Mouse (Mus musculus): ENCODE data around the gene Olfr1333. TPM values are rescaled to one million over a fixed set of nuclear protein-coding genes. Genes with fewer than 3 reads are reported as not detected.
"Not testable (repeated sequence)": the region's sequence is repeated elsewhere in the genome, so short reads cannot be mapped to it uniquely, and the experiment has no call there.

The Olfr1333 gene
- not detected for polyA plus RNA-seq (2017; shearing (Covaris generic))

- ATAC-seq = no peak
Measured at GRCm38 (mm10) chr4:118836179-118836578, at the start of gene Olfr1333. Gene Olfr1333, minus strand, starts transcription at chr4:118836279.

DNA sequence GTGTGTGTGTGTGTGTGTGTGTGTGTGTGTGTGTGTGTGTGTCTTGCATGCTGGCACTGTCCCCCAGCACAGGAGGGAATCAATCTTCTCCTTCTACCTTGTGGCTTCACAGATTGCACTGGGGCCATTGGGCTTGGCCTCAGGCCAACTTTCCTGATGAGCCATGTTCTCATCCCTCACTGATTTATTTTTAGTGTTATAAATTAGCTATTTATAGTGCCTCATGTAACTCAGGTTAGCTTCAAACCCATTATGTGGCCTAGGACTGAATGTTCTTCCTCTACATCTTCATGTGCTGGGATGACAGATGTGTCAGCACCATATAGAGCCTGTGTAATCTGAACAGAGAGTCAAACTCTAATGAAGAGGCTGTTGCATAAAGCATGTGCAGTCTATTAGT, 31.5 kb upstream of the Olfr1333 start:
- no peak for ATAC-seq

GRCm38 (mm10) chr4:118864349-118864748, 28.3 kb upstream of the Olfr1333 start, which contains the start of gene Olfr1331:
Gene Olfr1331, plus strand, starts transcription at chr4:118864649.
- no peak for ATAC-seq

DNA sequence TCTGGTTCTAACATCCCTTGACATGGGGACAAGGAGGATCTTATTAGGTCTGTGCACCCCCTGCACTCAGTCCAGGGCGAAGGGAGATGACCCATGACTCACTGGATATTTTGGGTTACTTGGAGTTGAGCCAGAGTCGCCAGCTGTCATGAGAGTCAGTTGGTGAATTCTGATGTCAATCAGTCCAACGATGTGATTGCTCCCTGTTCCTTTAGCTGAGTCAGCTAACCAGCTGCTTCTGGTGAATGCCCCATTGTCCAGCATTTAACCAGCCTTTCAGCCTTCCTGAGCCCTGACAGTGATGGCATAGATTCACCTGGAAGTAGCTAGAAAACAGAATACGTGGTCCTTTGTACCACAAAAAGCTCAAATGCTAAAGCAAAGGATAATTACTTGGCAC, 26.6 kb upstream of the Olfr1333 start:
- no peak for ATAC-seq

DNA sequence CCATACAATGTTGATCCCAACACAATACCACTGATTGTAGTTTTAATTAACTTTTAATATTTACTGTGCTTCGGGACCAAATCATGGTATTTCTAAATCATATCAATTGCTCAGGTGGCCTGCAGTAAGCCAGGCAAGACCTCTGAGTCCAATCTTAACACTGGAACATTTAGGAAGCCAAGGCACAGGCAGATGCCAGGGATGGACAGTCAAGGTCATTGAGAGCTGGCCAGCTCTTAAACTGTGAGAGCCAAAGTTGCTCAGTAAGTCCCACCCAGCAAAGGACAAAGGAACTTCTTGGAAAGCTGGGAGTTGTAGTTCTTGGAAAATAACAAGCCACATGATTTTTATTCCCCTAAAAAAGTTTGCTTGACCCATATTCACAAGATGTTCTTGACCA, 25.7 kb upstream of the Olfr1333 start:
- ATAC-seq = no peak

GRCm38 (mm10) chr4:118818921-118819320, 17.2 kb downstream of the Olfr1333 start:
- no peak for ATAC-seq

DNA sequence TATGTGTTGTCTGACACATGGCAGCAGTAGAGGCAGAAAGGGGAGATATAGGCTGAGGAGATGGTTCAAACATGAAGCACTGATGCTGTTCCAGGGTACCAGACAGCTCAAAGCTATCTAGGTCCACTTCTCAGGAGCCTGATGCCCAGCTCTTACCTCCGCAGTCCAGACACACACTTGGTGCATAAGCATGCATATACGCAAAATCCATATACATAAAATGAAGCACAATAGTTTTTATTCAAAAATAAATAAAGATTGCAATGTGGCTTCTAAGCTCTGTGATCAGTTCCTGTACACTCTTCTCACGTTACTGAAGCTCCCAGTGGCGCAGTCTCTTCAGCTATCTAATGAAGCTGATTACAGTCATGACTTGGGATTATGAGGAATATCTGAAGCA, 26.2 kb downstream of the Olfr1333 start, which contains the start of gene Olfr1335:
Gene Olfr1335 (minus strand): TSS at position 101 of the 400 bp plus-strand sequence.
- ATAC-seq = no peak

DNA sequence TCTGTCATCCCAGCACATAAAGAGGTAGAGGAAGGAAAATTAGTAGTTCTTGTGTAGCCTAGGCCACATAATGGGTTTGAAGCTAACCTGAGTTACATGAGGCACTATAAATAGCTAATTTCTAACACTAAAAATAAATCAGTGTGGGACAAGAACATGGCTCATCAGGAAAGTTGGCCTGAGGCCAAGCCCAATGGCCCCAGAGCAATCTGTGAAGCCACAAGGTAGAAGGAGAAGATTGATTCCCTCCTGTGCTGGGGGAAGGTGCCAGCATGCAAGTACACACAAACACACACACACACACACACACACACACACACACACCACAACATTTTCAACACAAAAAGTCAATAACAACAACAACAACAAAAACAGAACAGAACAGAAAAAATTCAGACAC, 43.3 kb downstream of the Olfr1333 start:
- not testable (repeated sequence) for ATAC-seq

DNA sequence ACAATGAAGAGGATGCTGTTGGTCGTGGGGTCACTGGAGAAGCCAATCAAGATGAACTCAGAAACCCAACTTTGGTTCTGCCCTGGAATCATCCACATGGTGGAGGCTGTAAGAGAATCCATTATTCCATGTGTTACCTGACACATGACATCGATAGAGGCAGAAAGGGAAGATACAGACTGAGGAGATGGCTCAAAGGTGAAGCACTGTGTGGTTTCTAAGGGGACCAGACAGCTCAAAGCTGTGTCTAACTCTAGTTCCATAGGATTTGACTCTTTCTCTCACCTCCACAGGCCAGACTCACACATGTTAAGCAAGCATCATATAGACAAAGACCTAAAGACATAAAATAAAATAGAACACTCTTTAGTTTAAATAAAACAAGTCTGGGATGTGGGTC, 53.6 kb downstream of the Olfr1333 start, which contains the start of gene Olfr1337:
Gene Olfr1337 (minus strand): TSS at position 101 of the 400 bp plus-strand sequence.
- ATAC-seq = no peak

Other genes with a start within 250 kb of the Olfr1333 start
- gene Cfap57, start 215.5 kb downstream of the Olfr1333 start, polyA plus RNA-seq (2017; shearing (Covaris generic)) = not detected
- 100 to 1,000 TPM; 163 to 165 TPM for gene Ebna1bp2, start 215.5 kb downstream of the Olfr1333 start, polyA plus RNA-seq (2017; shearing (Covaris generic))
- gene Olfr62, start 177.3 kb downstream of the Olfr1333 start, polyA plus RNA-seq (2017; shearing (Covaris generic)) = not detected
- gene Olfr1342, start 143.5 kb downstream of the Olfr1333 start, polyA plus RNA-seq (2017; shearing (Covaris generic)) = not detected
- gene Olfr1341, start 132.8 kb downstream of the Olfr1333 start, polyA plus RNA-seq (2017; shearing (Covaris generic)) = not detected
- not detected for gene Olfr1340, start 116.1 kb downstream of the Olfr1333 start, polyA plus RNA-seq (2017; shearing (Covaris generic))
- not detected for gene Olfr1339, start 104.1 kb downstream of the Olfr1333 start, polyA plus RNA-seq (2017; shearing (Covaris generic))
- under 1 TPM in 1 of 2 experiments, not detected in 1; 0.20 TPM for gene Olfr1338, start 77.5 kb downstream of the Olfr1333 start, polyA plus RNA-seq (2017; shearing (Covaris generic))
- gene Olfr1337, start 53.7 kb downstream of the Olfr1333 start, polyA plus RNA-seq (2017; shearing (Covaris generic)) = not detected
- gene Olfr1335, start 26.3 kb downstream of the Olfr1333 start, polyA plus RNA-seq (2017; shearing (Covaris generic)) = not detected
- gene Olfr1331, start 28.4 kb upstream of the Olfr1333 start, polyA plus RNA-seq (2017; shearing (Covaris generic)) = under 1 TPM in 1 of 2 experiments, not detected in 1; 0.17 TPM
- gene Olfr1330, start 52.3 kb upstream of the Olfr1333 start, polyA plus RNA-seq (2017; shearing (Covaris generic)) = under 1 TPM in 1 of 2 experiments, not detected in 1; 0.21 TPM
- not detected for gene Olfr1329, start 81.2 kb upstream of the Olfr1333 start, polyA plus RNA-seq (2017; shearing (Covaris generic))
- not detected for gene Olfr1328, start 102.3 kb upstream of the Olfr1333 start, polyA plus RNA-seq (2017; shearing (Covaris generic))
- gene Lao1, start 125.3 kb upstream of the Olfr1333 start, polyA plus RNA-seq (2017; shearing (Covaris generic)) = not detected